Mouse (Mus musculus) heart, postnatal 4 days (tissue): ENCODE results near the gene Mad2l1bp. TPM values are rescaled to one million over a fixed set of nuclear protein-coding genes. Genes with fewer than 3 reads are reported as not detected.

Source experiments
- DNase-seq: peaks from one replicate; pipeline ENCODE4 v3.0.0; 2021
- total RNA-seq, 2 experiments: library from RNA; stranded (reverse); gene quantifications; 2 replicates each; pipeline ENCODE4 v1.2.3; 2021

Gene Mad2l1bp
- total RNA-seq, 2 experiments from 2014 or later: 16.2 to 17.5 TPM

- no peak for DNase-seq
These were observed 45.1 kb downstream of the Mad2l1bp start for GRCm38 (mm10) chr17:46108286-46108685.

GRCm38 (mm10) chr17:46104487-46104886 lies 48.9 kb downstream of the Mad2l1bp start:
- DNase-seq: peak; percentile 67

- no peak for DNase-seq
These were observed 50.7 kb downstream of the Mad2l1bp start for GRCm38 (mm10) chr17:46102608-46103159.

GRCm38 (mm10) chr17:46101906-46102305 lies 51.4 kb downstream of the Mad2l1bp start:
- DNase-seq: no peak

- DNase-seq: no peak
These were observed 54.8 kb downstream of the Mad2l1bp start for GRCm38 (mm10) chr17:46098525-46098924.

Other genes starting within 250 kb of the Mad2l1bp start
- gene Vegfa, start 121.2 kb downstream of the Mad2l1bp start, total RNA-seq: 100 to 1,000 TPM; 192 to 209 TPM
- gene Mrps18a, start 42.6 kb downstream of the Mad2l1bp start, total RNA-seq: 100 to 1,000 TPM; 106 to 110 TPM
- 1 to 10 TPM; 1.5 to 2.8 TPM for gene Rsph9, start 9.3 kb downstream of the Mad2l1bp start, total RNA-seq
- 10 to 100 TPM; 78.1 to 84.9 TPM for gene Gtpbp2, start 7.5 kb upstream of the Mad2l1bp start, total RNA-seq
- gene Polh, start 49.1 kb upstream of the Mad2l1bp start, total RNA-seq: 10 to 100 TPM; 20.3 to 21.7 TPM
- gene Xpo5, start 49.2 kb upstream of the Mad2l1bp start, total RNA-seq: 10 to 100 TPM; 26.9 to 28.7 TPM
- gene Polr1c, start 94.5 kb upstream of the Mad2l1bp start, total RNA-seq: 10 to 100 TPM; 26.2 to 30.5 TPM
- 10 to 100 TPM; 64.6 TPM for gene Yipf3, start 94.5 kb upstream of the Mad2l1bp start, total RNA-seq
- under 1 TPM; 0.81 to 0.90 TPM for gene Lrrc73, start 100.0 kb upstream of the Mad2l1bp start, total RNA-seq
- gene Tjap1, start 129.5 kb upstream of the Mad2l1bp start, total RNA-seq: 10 to 100 TPM; 55.0 to 59.0 TPM
- 1 to 10 TPM in 1 of 2 experiments, under 1 TPM in 1; 0.95 to 1.1 TPM for gene Dlk2, start 143.9 kb upstream of the Mad2l1bp start, total RNA-seq
- gene Abcc10, start 174.8 kb upstream of the Mad2l1bp start, total RNA-seq: 1 to 10 TPM; 5.1 to 5.8 TPM
- 10 to 100 TPM; 24.2 to 25.8 TPM for gene Zfp318, start 230.2 kb upstream of the Mad2l1bp start, total RNA-seq